Mouse (Mus musculus): ENCODE data around the gene Duox2. TPM values are rescaled to one million over a fixed set of nuclear protein-coding genes. Genes with fewer than 3 reads are reported as not detected.

Duox2 gene
- total and polyA plus RNA-seq, 3 experiments, result not detected

GRCm38 (mm10) chr2:122298596-122299490, 594 bp upstream of the Duox2 start, which contains the start of gene Duoxa2:
Gene Duoxa2, plus strand, starts transcription at chr2:122298900.
- Histone ChIP-seq H3K79me2 (replicated peaks; ENCODE audit: control insufficient read depth, extremely low read depth, insufficient read depth, poor library complexity, severe bottlenecking) (no peaks in the 10 kb centered on the region), H3K4me1 (ENCODE audit: control insufficient read depth in 1 of 2, insufficient read depth in 2 of 2) (no peaks in the 10 kb centered on the region), H3K36me3 (replicated peaks in 1 of 2; ENCODE audit: control insufficient read depth in 1 of 2, insufficient read depth in 1 of 2, low read length in 1 of 2) (no peaks in the 10 kb centered on the region), H3K27ac (ENCODE audit: insufficient read depth, low read depth) (no peak within 1 kb of the TSS), H3K27me3 (replicated peaks) (peaks cover 11% of the 10 kb centered on the region), H3K4me2 (ENCODE audit: insufficient read depth, low read depth, poor library complexity, severe bottlenecking) (no peak within 1 kb of the TSS), H3K4me3 (replicated peaks in 1 of 3; ENCODE audit: low read depth in 2 of 3, low read length in 2 of 3, poor library complexity in 1 of 3) (no peak within 1 kb of the TSS), H3K9me3 (replicated peaks; ENCODE audit: low read length) (peaks cover 4% of the 10 kb centered on the region), H3K9ac (ENCODE audit: insufficient read depth, low read depth) (no peak within 1 kb of the TSS)
- TF ChIP-seq ZKSCAN1 (IDR thresholded peaks at IDR 0.05; ENCODE audit: borderline replicate concordance, low read depth, low read length) (no peak), TCF12 (IDR thresholded peaks at IDR 0.05; ENCODE audit: low read depth, low read length) (no peak), ETS1 (conservative IDR thresholded peaks at IDR 0.05; ENCODE audit: low read depth, low read length) (no peak), ELF1 (IDR thresholded peaks at IDR 0.05; ENCODE audit: low read depth, low read length) (no peak), SIN3A (IDR thresholded peaks at IDR 0.05; ENCODE audit: low read length) (no peak), BHLHE40 (IDR thresholded peaks at IDR 0.05; ENCODE audit: low read depth, low read length) (no peak), ZMIZ1 (IDR thresholded peaks at IDR 0.05; ENCODE audit: low read depth, low read length) (no peak), POLR2AphosphoS2 (IDR thresholded peaks at IDR 0.05; ENCODE audit: low read depth, low read length) (no peak), USF1 (IDR thresholded peaks at IDR 0.05; ENCODE audit: low read depth, low read length) (no peak), CHD2 (IDR thresholded peaks at IDR 0.05; ENCODE audit: low read length) (no peak), GABPA (IDR thresholded peaks at IDR 0.05; ENCODE audit: insufficient replicate concordance, low read depth, low read length) (no peak), MEF2A (IDR thresholded peaks at IDR 0.05; ENCODE audit: borderline replicate concordance, low read depth, low read length) (no peak), KAT2A (IDR thresholded peaks at IDR 0.05; ENCODE audit: insufficient replicate concordance, low read length) (no peak), ZNF384 (IDR thresholded peaks at IDR 0.05; ENCODE audit: low read depth, low read length) (no peak)
- in situ Hi-C loops (cut with MboI; ENCODE audit: low pct_ligation_motif_present, low pct_unique_long_range_greater_than_20kb, low sequenced_read_pairs), result loop anchor here (5.0 kb wide), 1 partner anchor 107 kb away; no protein-coding TSS in a partner anchor
- dilution Hi-C loops (cut with MboI; ENCODE audit: extremely low pct_ligation_motif_present, extremely low pct_unique_long_range_greater_than_20kb, low sequenced_read_pairs), result no loop called here
- DNase-seq (ENCODE audit: extremely low read depth), result no peak

- no peak overlapping the region for H3K4me2 ChIP-seq (ENCODE audit: insufficient read depth, low read depth, poor library complexity, severe bottlenecking)
- peaks cover 4% of the 10 kb centered on the region for H3K9me3 ChIP-seq (replicated peaks; ENCODE audit: low read length)
- peaks cover 12% of the 10 kb centered on the region for H3K27me3 ChIP-seq (replicated peaks)
These were observed 766 bp downstream of the Duox2 start for GRCm38 (mm10) chr2:122297271-122298095.

More at GRCm38 (mm10) chr2:122297271-122298095, 766 bp downstream of the Duox2 start:
- no peak overlapping the region for H3K27ac ChIP-seq (ENCODE audit: insufficient read depth, low read depth)
- dilution Hi-C loops (cut with MboI; ENCODE audit: extremely low pct_ligation_motif_present, extremely low pct_unique_long_range_greater_than_20kb, low sequenced_read_pairs) (no loop called here), in situ Hi-C loops (cut with MboI; ENCODE audit: low pct_ligation_motif_present, low pct_unique_long_range_greater_than_20kb, low sequenced_read_pairs) (loop anchor here (5.0 kb wide), 1 partner anchor 105 kb away; no protein-coding TSS in a partner anchor)
- H3K36me3 ChIP-seq (replicated peaks in 1 of 2; ENCODE audit: control insufficient read depth in 1 of 2, insufficient read depth in 1 of 2, low read length in 1 of 2), result no peaks in the 10 kb centered on the region
- H3K4me3 ChIP-seq (replicated peaks in 1 of 3; ENCODE audit: low read depth in 2 of 3, low read length in 2 of 3, poor library complexity in 1 of 3), result no peak overlapping the region
- no peaks in the 10 kb centered on the region for H3K4me1 ChIP-seq (ENCODE audit: control insufficient read depth in 1 of 2, insufficient read depth in 2 of 2)
- TF ChIP-seq NELFE (IDR thresholded peaks at IDR 0.05; ENCODE audit: low read depth, low read length) (no peak), ZKSCAN1 (IDR thresholded peaks at IDR 0.05; ENCODE audit: borderline replicate concordance, low read depth, low read length) (no peak), MYC (IDR thresholded peaks at IDR 0.05; ENCODE audit: low read depth, low read length) (no peak), POLR2AphosphoS2 (IDR thresholded peaks at IDR 0.05; ENCODE audit: low read depth, low read length) (no peak), ETS1 (conservative IDR thresholded peaks at IDR 0.05; ENCODE audit: low read depth, low read length) (no peak), E2F4 (IDR thresholded peaks at IDR 0.05; ENCODE audit: insufficient replicate concordance, low read depth, low read length) (no peak), BHLHE40 (IDR thresholded peaks at IDR 0.05; ENCODE audit: low read depth, low read length) (no peak), CTCF (conservative IDR thresholded peaks at IDR 0.05 in 1 of 2, IDR thresholded peaks at IDR 0.05 in 1 of 2; ENCODE audit: low read depth in 2 of 2, low read length in 2 of 2) (no peak), ELF1 (IDR thresholded peaks at IDR 0.05; ENCODE audit: low read depth, low read length) (no peak)
- H3K9ac ChIP-seq (ENCODE audit: insufficient read depth, low read depth), result no peak overlapping the region
- H3K79me2 ChIP-seq (replicated peaks; ENCODE audit: control insufficient read depth, extremely low read depth, insufficient read depth, poor library complexity, severe bottlenecking), result no peaks in the 10 kb centered on the region
- DNase-seq (ENCODE audit: extremely low read depth), result no peak

All from CH12.LX (cell line).